Mouse (Mus musculus) kidney, postnatal 10 days (tissue): Measurements from ENCODE around the gene Cmbl.

Experiments used
- DNase-seq: peaks from one replicate; pipeline ENCODE4 v3.0.0; 2021; ENCODE audit warnings: mixed read lengths

Gene Cmbl

DNA sequence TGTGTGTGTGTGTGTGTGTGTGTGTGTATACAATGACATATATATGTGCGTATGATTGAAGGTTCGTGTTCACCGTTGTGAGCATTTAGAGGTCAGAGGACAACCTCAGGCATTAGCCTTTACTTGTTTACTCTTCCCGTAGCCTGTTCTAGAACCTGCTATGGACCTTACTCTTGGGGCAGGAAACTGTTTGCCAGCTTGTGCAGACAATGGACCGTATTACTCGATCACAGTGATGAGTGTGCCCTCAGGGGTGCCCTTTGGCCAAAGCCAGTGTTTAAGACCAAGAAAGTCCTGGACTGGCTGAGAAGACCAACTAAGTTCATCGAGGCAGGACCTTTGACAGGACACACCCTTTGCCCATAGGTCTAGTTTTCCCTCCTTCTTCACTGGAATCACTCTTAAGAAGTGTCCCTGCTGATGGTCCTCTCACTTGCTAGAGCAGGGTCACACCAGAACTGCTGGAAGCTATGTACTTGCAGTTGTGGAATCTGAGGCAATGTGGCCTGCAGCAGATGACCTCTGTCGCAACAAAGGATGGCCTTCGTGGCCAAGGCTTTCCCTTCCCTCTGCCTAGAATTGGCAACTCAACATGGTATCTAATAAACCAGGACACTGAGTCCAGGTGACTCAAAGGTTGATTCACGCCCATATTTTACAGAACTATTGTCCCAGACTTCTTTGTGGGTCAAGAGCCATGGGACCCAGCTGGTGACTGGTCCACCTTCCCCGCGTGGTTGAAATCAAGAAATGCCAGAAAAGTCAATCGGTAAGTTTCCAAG lies 18.3 kb downstream of the Cmbl start:
- DNase-seq, result no peak

DNA sequence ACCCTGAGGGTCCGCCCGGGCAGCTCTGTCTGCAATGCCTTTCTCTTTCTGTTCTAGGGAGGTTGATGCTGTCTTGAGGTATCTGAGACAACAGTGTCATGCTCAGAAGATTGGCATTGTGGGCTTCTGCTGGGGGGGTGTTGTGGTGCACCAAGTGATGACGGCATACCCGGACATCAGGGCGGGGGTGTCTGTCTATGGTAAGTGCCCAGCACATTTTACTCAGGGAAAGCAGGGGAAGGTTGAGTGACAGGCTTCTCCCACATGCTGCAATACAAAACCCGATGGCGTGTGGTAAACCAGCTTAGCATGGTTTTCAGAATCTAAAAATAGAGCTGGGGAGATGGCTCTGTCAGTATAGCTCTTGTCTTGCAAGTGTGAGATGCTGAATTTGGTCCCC lies 20.0 kb downstream of the Cmbl start:
- no peak for DNase-seq

DNA sequence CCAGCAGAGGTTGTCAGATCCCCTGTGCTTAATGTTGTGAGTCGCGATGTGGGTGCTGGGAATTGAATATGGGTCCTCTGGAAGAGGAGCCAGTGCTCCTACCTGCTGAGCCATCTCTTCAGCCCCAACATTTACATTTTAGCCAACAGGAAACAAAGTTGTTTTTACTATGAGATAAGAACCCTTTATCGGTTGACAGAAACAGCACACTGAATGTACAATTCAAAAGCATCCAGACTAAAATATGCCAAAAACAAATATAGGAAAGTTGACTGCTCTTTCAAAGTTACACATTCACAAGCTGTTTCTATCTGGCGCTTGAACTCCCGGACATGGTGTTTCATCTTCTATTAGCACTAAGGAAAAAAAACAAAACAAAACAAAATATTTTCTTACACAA lies 20.9 kb downstream of the Cmbl start:
- no peak for DNase-seq

DNA sequence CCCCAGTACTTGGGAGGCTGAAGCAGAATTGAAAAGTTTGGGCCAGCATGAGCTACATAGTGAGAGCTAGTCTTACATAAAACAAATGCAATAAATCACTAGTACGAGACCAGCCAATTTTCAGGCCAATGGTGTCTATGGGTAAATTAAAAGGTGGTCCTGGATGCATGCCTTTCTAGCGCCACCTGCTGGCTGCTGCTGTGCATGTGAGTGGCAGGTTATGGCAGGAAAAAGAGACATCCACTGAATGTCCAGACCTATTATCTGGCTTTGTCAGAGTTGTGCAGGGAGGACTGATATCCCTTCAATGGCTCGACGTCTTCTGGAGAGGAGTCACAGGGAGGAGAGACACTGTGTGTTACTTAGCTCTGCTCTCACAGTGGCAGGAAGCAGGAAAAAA lies 21.3 kb downstream of the Cmbl start:
- DNase-seq, result peak; percentile 94

- DNase-seq, result no peak
These were observed 22.6 kb downstream of the Cmbl start for GRCm38 (mm10) chr15:31587789-31588188.

DNA sequence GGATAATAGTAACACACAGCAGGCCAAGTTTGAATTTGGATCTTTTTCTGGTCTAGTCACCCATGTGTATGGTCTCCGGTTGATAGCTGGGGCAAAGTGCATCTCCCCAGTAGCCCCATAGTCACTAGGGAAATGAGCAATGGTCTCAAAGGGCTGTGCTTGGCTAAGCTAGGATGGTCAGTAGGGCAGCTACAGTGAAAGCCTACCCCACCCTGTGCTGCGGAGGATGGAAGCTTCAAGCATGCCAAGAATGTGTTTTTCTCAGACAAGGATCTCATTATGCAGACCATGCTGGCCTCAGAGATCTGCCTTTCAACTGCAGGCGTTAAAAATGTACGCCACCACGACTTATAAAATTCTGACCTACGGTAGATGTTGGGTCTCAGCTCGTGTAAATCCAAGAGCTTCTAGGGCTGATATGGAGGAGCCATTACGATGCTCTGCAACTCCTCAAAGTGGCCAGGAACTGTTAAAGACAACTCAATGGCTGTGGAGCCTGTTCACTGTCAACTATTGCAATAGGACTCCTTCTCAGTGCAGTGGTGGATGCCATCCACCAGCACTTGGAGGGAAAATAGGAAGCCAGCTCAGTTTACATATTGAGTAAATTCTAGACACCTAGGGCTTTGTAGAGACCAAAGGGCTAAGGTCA lies 23.9 kb downstream of the Cmbl start:
- DNase-seq, result peak; percentile 57

- no peak for DNase-seq
These were observed 25.0 kb downstream of the Cmbl start for GRCm38 (mm10) chr15:31590176-31590575.

- no peak for DNase-seq
These were observed 27.3 kb downstream of the Cmbl start for GRCm38 (mm10) chr15:31592531-31592930.

- DNase-seq, result no peak
These were observed 29.1 kb downstream of the Cmbl start for GRCm38 (mm10) chr15:31594260-31594659.

GRCm38 (mm10) chr15:31595651-31596050 lies 30.5 kb downstream of the Cmbl start:
- DNase-seq, result peak; percentile 45

- DNase-seq, result no peak
These were observed 34.6 kb downstream of the Cmbl start for GRCm38 (mm10) chr15:31599834-31600233.

GRCm38 (mm10) chr15:31601279-31601645 lies 36.1 kb downstream of the Cmbl start:
- DNase-seq, result no peak

DNA sequence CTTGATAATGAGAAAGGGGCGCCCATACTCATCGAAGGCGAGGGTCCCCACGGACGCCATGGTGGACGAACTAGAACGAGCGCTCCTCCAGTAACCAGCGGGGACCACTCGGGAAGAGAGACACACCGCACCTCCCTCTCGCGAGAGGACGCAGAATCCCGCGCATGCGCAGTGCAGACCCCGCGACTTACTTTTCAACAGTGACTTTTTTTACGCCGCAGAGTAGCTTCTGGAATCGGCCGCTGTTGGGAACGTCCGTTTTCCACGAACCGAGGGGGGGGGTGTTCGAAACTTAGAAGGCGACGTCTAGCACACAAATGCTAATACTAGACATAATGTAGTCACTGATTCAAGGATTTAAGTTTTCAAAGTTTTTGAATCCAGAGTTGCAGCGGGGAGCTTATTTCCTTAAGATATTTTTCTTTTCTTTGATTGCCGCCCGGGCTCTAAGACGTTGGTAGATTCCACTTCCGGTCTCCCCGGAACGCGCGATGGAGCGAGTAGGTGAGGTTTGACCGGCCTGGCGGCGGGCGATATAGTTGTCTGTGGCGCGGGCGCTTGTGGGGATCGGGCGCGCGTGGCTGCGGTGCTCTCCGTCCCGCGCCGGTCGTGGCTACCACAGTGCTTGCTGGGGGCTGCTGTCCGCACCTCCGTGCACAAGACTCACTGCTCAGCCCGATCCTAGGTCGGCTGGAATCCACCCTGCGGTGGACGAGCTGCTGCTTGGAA lies 36.6 kb downstream of the Cmbl start, which contains the start of the genes Cct5 and Fam173b:
TSS of gene Cct5 (minus strand) at position 159 of the 729 bp plus-strand sequence.
TSS of gene Fam173b (plus strand) at position 207 of the 729 bp plus-strand sequence.
- DNase-seq, result peak; percentile 97

GRCm38 (mm10) chr15:31602426-31602825 lies 37.2 kb downstream of the Cmbl start:
- DNase-seq, result peak; percentile 70

DNA sequence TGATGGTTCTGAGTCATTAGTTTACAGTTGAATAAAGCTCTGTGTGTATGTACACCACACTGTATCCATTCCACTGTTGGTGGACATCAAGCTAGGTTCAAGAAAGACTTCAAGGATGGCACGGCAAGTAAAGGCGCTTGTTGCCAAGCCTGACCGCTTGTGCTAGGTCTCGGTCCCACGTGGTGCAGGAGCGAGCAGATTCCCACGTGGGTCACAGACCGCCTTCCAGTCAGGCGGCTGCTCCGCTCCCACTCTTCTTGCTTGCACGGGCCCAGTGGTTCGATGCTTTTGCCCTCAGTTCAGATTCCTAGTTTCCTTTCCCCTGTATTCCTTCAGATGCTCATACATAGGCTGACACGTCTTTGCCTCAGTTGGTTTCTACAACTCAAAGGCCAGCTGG lies 37.9 kb downstream of the Cmbl start:
- no peak for DNase-seq

DNA sequence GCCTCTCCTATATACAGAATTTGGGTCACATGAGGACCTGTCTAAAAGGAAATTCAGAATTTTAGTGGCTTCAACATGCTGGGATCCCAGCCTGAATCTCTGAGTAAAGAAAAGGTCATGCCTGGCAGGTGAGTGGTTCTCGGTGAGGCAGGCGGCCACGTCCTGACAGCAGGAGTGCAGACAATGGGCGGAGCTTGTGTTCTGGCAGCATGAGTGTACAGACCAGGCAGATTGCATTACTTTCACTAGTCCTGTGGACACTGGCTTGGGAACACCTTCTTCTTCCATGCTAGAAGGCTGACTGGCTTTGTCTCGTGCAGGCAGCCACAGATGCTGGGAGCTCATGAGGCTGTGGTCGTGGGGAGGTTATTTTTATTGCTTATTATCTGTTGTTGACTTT lies 41.6 kb downstream of the Cmbl start:
- peak; percentile 49 for DNase-seq

- DNase-seq, result peak; percentile 70
These were observed 45.8 kb downstream of the Cmbl start for GRCm38 (mm10) chr15:31611027-31611426.

DNA sequence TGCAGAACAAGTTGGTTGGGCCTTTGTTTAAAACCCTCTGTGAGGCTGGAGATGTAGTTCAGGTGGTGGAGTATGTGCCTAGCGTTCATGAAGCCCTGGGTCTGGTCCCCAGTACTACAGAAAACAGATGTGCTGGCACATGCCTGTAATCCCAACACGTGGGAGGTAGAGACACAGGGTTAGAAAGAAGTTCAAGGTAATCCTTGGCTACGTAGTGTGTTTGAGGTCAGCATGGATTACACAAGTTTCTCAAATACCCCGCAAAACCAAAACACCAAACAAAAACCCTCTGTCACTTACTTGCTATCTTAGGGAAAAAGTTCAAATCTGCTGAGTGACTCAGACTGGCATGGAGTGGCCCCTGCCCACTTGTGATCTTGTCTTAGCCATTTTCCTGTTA lies 46.8 kb downstream of the Cmbl start:
- DNase-seq, result no peak

DNA sequence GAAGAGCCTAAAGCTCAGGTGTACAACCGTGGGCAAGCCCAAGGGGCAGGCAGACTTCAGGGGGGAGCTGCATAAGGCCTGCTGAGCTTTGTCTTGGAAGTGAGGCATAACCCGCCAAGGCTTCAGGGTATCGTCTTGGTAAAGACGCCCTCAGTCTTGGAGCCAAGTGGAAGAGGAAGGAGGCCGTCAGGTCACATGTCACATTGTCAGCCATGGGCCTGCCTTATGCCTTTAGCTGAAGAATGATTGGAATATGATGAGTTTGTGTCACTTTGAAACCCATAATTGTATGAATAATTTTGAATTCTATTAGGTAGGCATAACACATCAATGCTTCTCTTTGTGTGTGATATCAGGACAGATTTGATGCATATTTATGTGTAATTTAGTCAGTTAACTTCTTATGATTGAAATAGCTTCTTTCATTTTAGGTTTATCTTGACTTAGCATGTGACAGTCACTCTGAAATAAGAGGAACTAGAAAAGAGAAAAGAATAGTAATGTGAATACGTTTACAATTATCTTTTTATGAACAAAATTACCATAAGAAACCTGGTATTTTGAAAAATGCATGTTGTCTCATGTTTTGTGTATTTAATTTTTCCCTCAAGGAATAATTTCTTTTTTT lies 48.8 kb downstream of the Cmbl start:
- DNase-seq, result no peak

GRCm38 (mm10) chr15:31614666-31615065 lies 49.5 kb downstream of the Cmbl start:
- no peak for DNase-seq

- DNase-seq, result no peak
These were observed 52.1 kb downstream of the Cmbl start for GRCm38 (mm10) chr15:31617261-31617660.

DNA sequence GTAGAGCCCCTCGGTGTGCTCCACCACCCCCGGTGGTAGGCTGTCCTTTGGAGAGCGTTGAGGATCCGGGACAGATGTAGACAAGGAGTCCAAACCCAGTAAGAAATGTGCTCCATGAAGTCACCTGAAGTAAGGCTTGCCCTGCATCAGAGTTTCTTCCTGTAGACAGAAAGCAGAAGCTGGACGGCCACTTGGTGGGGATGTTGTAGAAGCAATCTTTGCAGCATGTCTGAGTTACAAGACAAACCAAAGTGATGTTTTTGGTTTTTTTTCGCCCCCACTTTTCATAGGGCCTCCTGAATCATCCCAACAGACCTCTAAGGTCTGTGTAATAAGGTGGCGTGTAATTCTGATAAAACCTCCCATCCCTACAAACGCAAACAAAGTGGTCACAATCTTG lies 54.3 kb downstream of the Cmbl start:
- peak; percentile 68 for DNase-seq
